Mouse (Mus musculus): ENCODE results near the gene Trim58. TPM values are rescaled to one million over a fixed set of nuclear protein-coding genes. Genes with fewer than 3 reads are reported as not detected.

The Trim58 gene
- 0.92 and 1.0 TPM in 2 replicates for polyA plus RNA-seq (2012; rRNA removed)

GRCm38 (mm10) chr11:58640272-58640867, at the start of gene Trim58:
Gene Trim58 (plus strand): TSS chr11:58640465.

GRCm38 (mm10) chr11:58594814-58595213, 45.5 kb upstream of the Trim58 start, which contains the start of gene Olfr324:
Gene Olfr324 (plus strand): TSS chr11:58595114.

GRCm38 (mm10) chr11:58615975-58616374, 24.3 kb upstream of the Trim58 start, which contains the start of gene 2210407C18Rik:
Gene 2210407C18Rik (minus strand): TSS chr11:58616075.

GRCm38 (mm10) chr11:58630401-58630800, 9.9 kb upstream of the Trim58 start, which contains the start of gene Olfr323:
Gene Olfr323 (minus strand): TSS chr11:58630501.

GRCm38 (mm10) chr11:58658596-58658995, 18.3 kb downstream of the Trim58 start, which contains the start of gene Olfr322:
Gene Olfr322 (plus strand): TSS chr11:58658782.

GRCm38 (mm10) chr11:58680799-58681198, 40.5 kb downstream of the Trim58 start, which contains the start of gene Olfr320:
Gene Olfr320 (plus strand): TSS chr11:58681099.

GRCm38 (mm10) chr11:58698862-58699261, 58.6 kb downstream of the Trim58 start, which contains the start of gene Olfr319:
Gene Olfr319 (plus strand): TSS chr11:58699162.

Other genes with a start within 250 kb of the Trim58 start
- gene 1810065E05Rik, start 219.4 kb upstream of the Trim58 start, polyA plus RNA-seq (2012; rRNA removed) = 0.08 and 0.14 TPM in 2 replicates
- not detected in 2 replicates for gene Gm12253, start 207.9 kb upstream of the Trim58 start, polyA plus RNA-seq (2012; rRNA removed)
- gene Lypd9, start 187.5 kb upstream of the Trim58 start, polyA plus RNA-seq (2012; rRNA removed) = not detected in 2 replicates
- gene Olfr30, start 178.2 kb upstream of the Trim58 start, polyA plus RNA-seq (2012; rRNA removed) = not detected in 2 replicates
- not detected in 2 replicates for gene Olfr332, start 147.9 kb upstream of the Trim58 start, polyA plus RNA-seq (2012; rRNA removed)
- gene Olfr331, start 137.9 kb upstream of the Trim58 start, polyA plus RNA-seq (2012; rRNA removed) = not detected in 2 replicates
- gene Olfr330, start 105.6 kb upstream of the Trim58 start, polyA plus RNA-seq (2012; rRNA removed) = not detected in 2 replicates
- not detected in 2 replicates for gene Olfr329-ps, start 94.0 kb upstream of the Trim58 start, polyA plus RNA-seq (2012; rRNA removed)
- 0.06 TPM in 1 of 2 replicates, not detected in the other for gene Olfr328, start 84.8 kb upstream of the Trim58 start, polyA plus RNA-seq (2012; rRNA removed)
- gene Olfr224, start 69.9 kb upstream of the Trim58 start, polyA plus RNA-seq (2012; rRNA removed) = 0.05 TPM in 1 of 2 replicates, not detected in the other
- gene Olfr325, start 62.7 kb upstream of the Trim58 start, polyA plus RNA-seq (2012; rRNA removed) = not detected in 2 replicates
- gene Olfr324, start 45.4 kb upstream of the Trim58 start, polyA plus RNA-seq (2012; rRNA removed) = 0.01 TPM in 1 of 2 replicates, not detected in the other
- gene 2210407C18Rik, start 24.4 kb upstream of the Trim58 start, polyA plus RNA-seq (2012; rRNA removed) = not detected in 2 replicates
- gene Olfr323, start 10.0 kb upstream of the Trim58 start, polyA plus RNA-seq (2012; rRNA removed) = not detected in 2 replicates
- 0.02 and 0.06 TPM in 2 replicates for gene Olfr322, start 18.3 kb downstream of the Trim58 start, polyA plus RNA-seq (2012; rRNA removed)
- not detected in 2 replicates for gene Olfr320, start 40.6 kb downstream of the Trim58 start, polyA plus RNA-seq (2012; rRNA removed)
- gene Olfr319, start 58.7 kb downstream of the Trim58 start, polyA plus RNA-seq (2012; rRNA removed) = not detected in 2 replicates
- gene Olfr318, start 83.5 kb downstream of the Trim58 start, polyA plus RNA-seq (2012; rRNA removed) = not detected in 2 replicates
- 0.04 and 0.05 TPM in 2 replicates for gene Olfr317, start 98.7 kb downstream of the Trim58 start, polyA plus RNA-seq (2012; rRNA removed)
- gene Olfr316, start 112.3 kb downstream of the Trim58 start, polyA plus RNA-seq (2012; rRNA removed) = not detected in 2 replicates
- not detected in 2 replicates for gene Olfr315, start 132.7 kb downstream of the Trim58 start, polyA plus RNA-seq (2012; rRNA removed)
- not detected in 2 replicates for gene Olfr314, start 142.5 kb downstream of the Trim58 start, polyA plus RNA-seq (2012; rRNA removed)
- 1.9 and 2.0 TPM in 2 replicates for gene Fam183b, start 161.5 kb downstream of the Trim58 start, polyA plus RNA-seq (2012; rRNA removed)
- gene Olfr313, start 174.5 kb downstream of the Trim58 start, polyA plus RNA-seq (2012; rRNA removed) = not detected in 2 replicates
- gene Olfr312, start 188.8 kb downstream of the Trim58 start, polyA plus RNA-seq (2012; rRNA removed) = not detected in 2 replicates
- 0.04 TPM in 1 of 2 replicates, not detected in the other for gene Olfr311, start 198.8 kb downstream of the Trim58 start, polyA plus RNA-seq (2012; rRNA removed)
- 14.4 and 18.1 TPM in 2 replicates for gene Gm12258, start 206.7 kb downstream of the Trim58 start, polyA plus RNA-seq (2012; rRNA removed)
- gene 2810021J22Rik, start 226.8 kb downstream of the Trim58 start, polyA plus RNA-seq (2012; rRNA removed) = 8.4 and 10.1 TPM in 2 replicates

All from central nervous system, embryonic 11.5 days (tissue).